Mouse (Mus musculus): Measurements from ENCODE around the gene Ccdc169. TPM values are rescaled to one million over a fixed set of nuclear protein-coding genes. Genes with fewer than 3 reads are reported as not detected.

Ccdc169 gene
- polyA plus RNA-seq, 1 experiment from 2014 or later, result not detected

DNA sequence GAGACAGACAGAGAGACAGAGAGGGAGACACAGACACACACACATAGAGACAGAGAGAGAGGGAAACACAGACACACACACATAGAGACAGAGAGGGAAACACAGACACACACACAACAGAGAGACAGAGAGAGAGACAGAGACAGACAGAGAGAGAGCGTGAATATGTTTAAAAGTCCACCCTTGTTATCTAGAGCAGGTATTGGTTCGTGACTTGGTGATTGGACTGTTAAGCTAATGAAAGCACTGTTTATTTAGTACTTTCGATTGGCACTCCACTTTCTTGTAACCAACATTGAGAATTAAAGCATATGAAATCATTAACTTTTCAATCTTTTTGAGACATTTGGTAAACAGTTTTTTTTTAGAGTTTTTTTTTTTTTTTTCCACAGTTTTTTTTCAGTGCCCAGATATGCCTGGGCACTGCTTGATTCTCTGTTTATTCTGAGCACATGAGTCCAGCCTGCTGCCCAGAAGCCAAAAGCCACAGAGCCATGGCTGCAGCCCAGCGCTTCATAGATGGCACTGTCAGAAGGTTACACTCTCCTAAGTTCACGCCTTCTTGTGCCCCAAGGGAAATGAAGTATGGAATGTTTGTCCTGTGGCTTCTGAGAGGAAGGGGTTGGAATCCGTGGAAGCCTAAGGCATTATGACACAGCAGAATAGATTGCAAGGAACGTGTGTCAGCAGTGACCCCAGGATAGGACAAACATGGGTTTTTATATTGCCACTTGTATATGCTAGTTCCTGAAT is 22.6 kb upstream of the Ccdc169 start:
- no peak for ATAC-seq (replicated peaks; ENCODE audit: low FRiP score, low TSS enrichment, low read depth)
- H3K27me3 ChIP-seq (replicated peaks; ENCODE audit: control insufficient read depth, insufficient read depth, low read length), result no peaks in the 10 kb centered on the region
- no peak overlapping the region for H3K27ac ChIP-seq (ENCODE audit: low read depth)
- H3K9me3 ChIP-seq (ENCODE audit: control insufficient read depth, low read length), result no peaks in the 10 kb centered on the region
- 0 out of 2 replicates have a peak, but pooled peaks cover 5% of the 10 kb centered on the region for H3K4me1 ChIP-seq (replicated peaks; ENCODE audit: control insufficient read depth, insufficient read depth, low read length)
- H3K4me3 ChIP-seq (ENCODE audit: low read depth, low read length), result no peak overlapping the region
- DNase-seq (ENCODE audit: low spot score), result no peak
- H3K9ac ChIP-seq (ENCODE audit: low read length), result no peak overlapping the region
- WGBS, result 64% methylated on average over 7 of the region's 7 CpGs
- H3K36me3 ChIP-seq (ENCODE audit: control insufficient read depth, insufficient read depth, low read length), result peaks cover 29% of the 10 kb centered on the region
- H3K4me2 ChIP-seq (ENCODE audit: low read length), result no peak overlapping the region

DNA sequence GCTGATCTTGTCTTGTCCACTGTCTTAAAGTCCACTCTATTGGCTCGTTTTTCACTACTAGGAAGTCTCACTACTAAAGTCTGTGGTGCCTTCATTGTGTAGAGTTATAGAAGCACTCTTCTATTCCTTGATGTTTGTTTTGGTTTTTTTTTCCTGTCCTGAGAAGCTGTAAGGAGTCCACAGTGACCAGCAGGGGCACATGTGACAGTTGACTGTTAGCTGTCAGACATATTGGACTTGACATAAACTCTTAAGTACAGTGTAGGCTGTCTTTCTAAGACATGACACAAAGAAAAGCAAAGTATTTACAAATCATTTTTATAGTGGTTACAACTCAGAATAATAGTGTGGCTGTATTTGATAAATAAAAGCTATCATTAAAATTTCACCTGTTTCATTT is 22.1 kb upstream of the Ccdc169 start:
- DNase-seq (ENCODE audit: low spot score) (no peak), ATAC-seq (replicated peaks; ENCODE audit: low FRiP score, low TSS enrichment, low read depth) (no peak)
- no peak overlapping the region for H3K4me3 ChIP-seq (ENCODE audit: low read depth, low read length)
- peaks cover 34% of the 10 kb centered on the region for H3K36me3 ChIP-seq (ENCODE audit: control insufficient read depth, insufficient read depth, low read length)
- H3K9ac ChIP-seq (ENCODE audit: low read length), result no peak overlapping the region
- WGBS, result 61% methylated on average over 1 of the region's 1 CpGs
- H3K4me2 ChIP-seq (ENCODE audit: low read length), result no peak overlapping the region
- H3K9me3 ChIP-seq (ENCODE audit: control insufficient read depth, low read length), result no peaks in the 10 kb centered on the region
- no peaks in the 10 kb centered on the region for H3K27me3 ChIP-seq (replicated peaks; ENCODE audit: control insufficient read depth, insufficient read depth, low read length)
- no peak overlapping the region for H3K27ac ChIP-seq (ENCODE audit: low read depth)
- 0 out of 2 replicates have a peak, but pooled peaks cover 5% of the 10 kb centered on the region for H3K4me1 ChIP-seq (replicated peaks; ENCODE audit: control insufficient read depth, insufficient read depth, low read length)

DNA sequence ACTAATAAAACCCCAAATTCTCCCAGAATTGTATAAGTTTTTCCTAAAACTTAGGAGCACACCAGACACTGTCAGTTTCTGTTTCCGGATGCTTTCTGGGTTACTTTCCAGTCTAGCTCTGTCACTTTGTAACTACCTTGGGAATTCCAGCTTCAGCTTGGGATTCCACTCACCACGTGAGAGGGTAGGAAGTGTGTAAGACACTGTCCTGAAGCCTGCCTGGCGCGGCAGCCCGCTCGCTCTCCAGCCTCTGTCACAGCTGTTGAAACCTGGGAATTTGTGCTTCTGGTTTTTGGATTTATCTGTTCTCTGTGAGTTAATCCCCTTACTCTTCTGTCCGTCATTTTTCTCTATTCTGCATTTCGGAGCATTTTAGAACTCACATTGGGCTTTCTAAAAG is 21.1 kb upstream of the Ccdc169 start:
- no peak for DNase-seq (ENCODE audit: low spot score)
- Histone ChIP-seq H3K36me3 (ENCODE audit: control insufficient read depth, insufficient read depth, low read length) (peaks cover 41% of the 10 kb centered on the region), H3K9me3 (ENCODE audit: control insufficient read depth, low read length) (no peaks in the 10 kb centered on the region), H3K4me3 (ENCODE audit: low read depth, low read length) (no peak overlapping the region), H3K27me3 (replicated peaks; ENCODE audit: control insufficient read depth, insufficient read depth, low read length) (no peaks in the 10 kb centered on the region), H3K4me2 (ENCODE audit: low read length) (no peak overlapping the region), H3K4me1 (replicated peaks; ENCODE audit: control insufficient read depth, insufficient read depth, low read length) (0 out of 2 replicates have a peak, but pooled peaks cover 5% of the 10 kb centered on the region), H3K27ac (ENCODE audit: low read depth) (no peak overlapping the region), H3K9ac (ENCODE audit: low read length) (no peak overlapping the region)
- WGBS, result 81% methylated on average over 8 of the region's 8 CpGs
- ATAC-seq (replicated peaks; ENCODE audit: low FRiP score, low TSS enrichment, low read depth), result no peak

DNA sequence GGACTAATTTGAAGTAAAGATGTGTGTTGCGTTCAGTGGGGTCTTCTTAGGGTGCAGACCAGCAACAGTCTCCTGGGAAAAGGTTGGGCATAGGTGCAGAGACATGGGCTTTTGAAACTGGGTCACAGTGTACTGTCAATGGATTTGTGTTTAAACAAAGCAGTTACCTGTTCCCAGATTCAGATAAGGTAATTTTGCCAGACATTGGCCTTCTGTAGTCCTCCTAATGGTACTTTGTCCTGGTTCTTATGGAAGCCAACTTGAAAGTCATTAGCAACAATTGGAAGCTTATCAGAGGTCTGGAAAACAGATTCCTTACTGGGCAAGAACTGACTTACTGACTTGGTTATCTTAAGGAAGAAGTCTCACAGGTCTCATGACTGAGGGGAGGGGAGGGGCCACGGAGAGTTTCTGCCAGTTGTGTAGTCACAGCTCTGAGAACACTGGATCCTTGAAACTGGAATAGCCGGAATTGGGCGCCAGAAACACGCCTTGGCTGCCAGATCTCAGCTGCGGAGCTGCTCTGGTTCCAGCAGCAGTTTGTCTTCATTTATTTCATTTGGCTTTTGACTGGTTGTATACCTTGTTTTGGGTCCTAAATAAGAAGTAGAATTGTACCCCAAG is 17.8 kb upstream of the Ccdc169 start:
- 88% methylated on average over 6 of the region's 6 CpGs for whole genome bisulfite sequencing
- H3K9ac ChIP-seq (ENCODE audit: low read length), result no peak overlapping the region
- no peak overlapping the region for H3K27ac ChIP-seq (ENCODE audit: low read depth)
- no peak overlapping the region for H3K4me2 ChIP-seq (ENCODE audit: low read length)
- H3K36me3 ChIP-seq (ENCODE audit: control insufficient read depth, insufficient read depth, low read length), result peaks cover 72% of the 10 kb centered on the region
- no peak overlapping the region for H3K4me3 ChIP-seq (ENCODE audit: low read depth, low read length)
- no peak for DNase-seq (ENCODE audit: low spot score)
- H3K27me3 ChIP-seq (replicated peaks; ENCODE audit: control insufficient read depth, insufficient read depth, low read length), result no peaks in the 10 kb centered on the region
- H3K4me1 ChIP-seq (replicated peaks; ENCODE audit: control insufficient read depth, insufficient read depth, low read length), result no peaks in the 10 kb centered on the region
- ATAC-seq (replicated peaks; ENCODE audit: low FRiP score, low TSS enrichment, low read depth), result no peak
- no peaks in the 10 kb centered on the region for H3K9me3 ChIP-seq (ENCODE audit: control insufficient read depth, low read length)

DNA sequence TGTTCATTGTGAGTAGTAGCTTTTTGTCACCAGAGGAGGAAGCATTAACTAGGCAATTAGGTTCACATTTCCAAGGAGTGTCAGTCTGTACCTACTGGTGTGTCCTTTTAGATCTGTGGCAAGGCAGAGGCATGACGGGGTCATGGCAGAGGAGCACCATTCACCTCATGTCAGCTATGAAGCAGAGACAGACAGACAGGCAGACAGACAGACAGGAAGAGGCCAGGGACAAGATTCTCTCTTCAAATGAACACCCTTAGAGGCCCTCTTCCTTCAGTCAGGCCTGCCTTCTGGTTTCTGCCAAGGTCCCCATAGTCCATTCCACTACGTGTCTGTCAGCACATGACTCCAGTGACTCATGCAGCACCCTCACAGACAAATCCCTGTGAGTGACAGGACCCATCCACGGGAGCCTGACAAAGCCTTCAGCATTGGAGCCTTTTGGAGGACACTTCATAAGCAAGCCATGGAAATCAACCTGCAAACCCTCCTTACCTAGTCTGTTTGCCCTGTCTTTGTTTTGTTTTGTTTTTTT is 14.7 kb upstream of the Ccdc169 start:
- H3K36me3 ChIP-seq (ENCODE audit: control insufficient read depth, insufficient read depth, low read length), result peaks cover 93% of the 10 kb centered on the region
- H3K9ac ChIP-seq (ENCODE audit: low read length), result no peak overlapping the region
- no peaks in the 10 kb centered on the region for H3K27me3 ChIP-seq (replicated peaks; ENCODE audit: control insufficient read depth, insufficient read depth, low read length)
- no peaks in the 10 kb centered on the region for H3K9me3 ChIP-seq (ENCODE audit: control insufficient read depth, low read length)
- DNase-seq (ENCODE audit: low spot score) (no peak), ATAC-seq (replicated peaks; ENCODE audit: low FRiP score, low TSS enrichment, low read depth) (no peak)
- H3K4me1 ChIP-seq (replicated peaks; ENCODE audit: control insufficient read depth, insufficient read depth, low read length), result no peaks in the 10 kb centered on the region
- H3K4me3 ChIP-seq (ENCODE audit: low read depth, low read length), result no peak overlapping the region
- 89% methylated on average over 3 of the region's 3 CpGs for WGBS
- no peak overlapping the region for H3K4me2 ChIP-seq (ENCODE audit: low read length)
- H3K27ac ChIP-seq (ENCODE audit: low read depth), result no peak overlapping the region

DNA sequence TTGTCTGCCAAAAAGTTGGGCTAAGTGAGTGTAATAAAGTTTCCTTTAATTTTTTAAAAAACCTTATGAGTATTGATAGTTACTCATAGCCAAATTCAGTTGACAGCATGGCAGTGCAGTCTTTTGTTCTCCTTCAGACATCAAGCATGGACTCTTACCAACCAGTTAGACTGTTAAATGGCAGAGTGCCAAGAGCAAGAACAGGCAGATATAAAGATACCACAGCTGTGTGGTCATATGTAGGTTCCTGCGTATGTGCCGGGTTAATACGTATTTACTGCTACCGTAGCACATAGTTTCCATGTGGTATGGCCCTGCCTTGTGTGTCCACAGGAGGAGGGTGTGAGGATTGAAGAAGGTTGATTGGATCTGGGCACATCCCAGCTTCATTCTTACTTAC is 14.1 kb upstream of the Ccdc169 start:
- 93% methylated on average over 4 of the region's 4 CpGs for WGBS
- Histone ChIP-seq H3K4me1 (replicated peaks; ENCODE audit: control insufficient read depth, insufficient read depth, low read length) (no peaks in the 10 kb centered on the region), H3K4me2 (ENCODE audit: low read length) (no peak overlapping the region), H3K9me3 (ENCODE audit: control insufficient read depth, low read length) (no peaks in the 10 kb centered on the region), H3K36me3 (ENCODE audit: control insufficient read depth, insufficient read depth, low read length) (peaks cover 93% of the 10 kb centered on the region), H3K27me3 (replicated peaks; ENCODE audit: control insufficient read depth, insufficient read depth, low read length) (no peaks in the 10 kb centered on the region), H3K27ac (ENCODE audit: low read depth) (no peak overlapping the region), H3K4me3 (ENCODE audit: low read depth, low read length) (no peak overlapping the region), H3K9ac (ENCODE audit: low read length) (no peak overlapping the region)
- no peak for ATAC-seq (replicated peaks; ENCODE audit: low FRiP score, low TSS enrichment, low read depth)
- DNase-seq (ENCODE audit: low spot score), result no peak

DNA sequence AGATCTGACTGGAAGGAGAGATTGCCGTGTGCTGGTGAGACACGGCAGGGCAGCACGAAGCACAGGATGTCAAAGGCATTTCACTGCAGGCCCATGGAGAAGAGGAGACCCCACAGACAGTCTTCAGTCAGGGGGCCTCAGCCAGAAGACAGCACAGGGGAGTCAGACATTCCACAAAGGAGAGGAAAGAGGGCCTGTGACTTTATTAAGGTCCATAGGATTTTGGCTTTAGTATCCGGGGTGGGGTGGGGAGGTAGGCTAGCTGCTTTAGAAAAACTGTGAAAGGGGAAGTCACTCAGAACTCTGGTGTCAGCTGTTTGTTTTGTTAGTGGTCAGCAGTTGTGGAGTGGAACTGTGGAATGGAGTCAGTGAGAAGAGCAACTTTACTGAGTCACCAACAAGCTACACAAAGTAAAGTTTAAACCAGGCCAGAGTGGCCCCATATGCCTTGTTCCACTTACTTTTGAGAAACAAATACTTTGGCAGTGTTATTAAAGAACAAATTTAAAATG is 7.9 kb upstream of the Ccdc169 start:
- Histone ChIP-seq H3K27ac (ENCODE audit: low read depth) (no peak overlapping the region), H3K9ac (ENCODE audit: low read length) (no peak overlapping the region), H3K9me3 (ENCODE audit: control insufficient read depth, low read length) (no peaks in the 10 kb centered on the region), H3K27me3 (replicated peaks; ENCODE audit: control insufficient read depth, insufficient read depth, low read length) (no peaks in the 10 kb centered on the region), H3K4me2 (ENCODE audit: low read length) (no peak overlapping the region), H3K36me3 (ENCODE audit: control insufficient read depth, insufficient read depth, low read length) (peaks cover 92% of the 10 kb centered on the region), H3K4me1 (replicated peaks; ENCODE audit: control insufficient read depth, insufficient read depth, low read length) (no peaks in the 10 kb centered on the region), H3K4me3 (ENCODE audit: low read depth, low read length) (no peak overlapping the region)
- no peak for ATAC-seq (replicated peaks; ENCODE audit: low FRiP score, low TSS enrichment, low read depth)
- DNase-seq (ENCODE audit: low spot score), result no peak
- WGBS, result 85% methylated on average over 4 of the region's 4 CpGs

DNA sequence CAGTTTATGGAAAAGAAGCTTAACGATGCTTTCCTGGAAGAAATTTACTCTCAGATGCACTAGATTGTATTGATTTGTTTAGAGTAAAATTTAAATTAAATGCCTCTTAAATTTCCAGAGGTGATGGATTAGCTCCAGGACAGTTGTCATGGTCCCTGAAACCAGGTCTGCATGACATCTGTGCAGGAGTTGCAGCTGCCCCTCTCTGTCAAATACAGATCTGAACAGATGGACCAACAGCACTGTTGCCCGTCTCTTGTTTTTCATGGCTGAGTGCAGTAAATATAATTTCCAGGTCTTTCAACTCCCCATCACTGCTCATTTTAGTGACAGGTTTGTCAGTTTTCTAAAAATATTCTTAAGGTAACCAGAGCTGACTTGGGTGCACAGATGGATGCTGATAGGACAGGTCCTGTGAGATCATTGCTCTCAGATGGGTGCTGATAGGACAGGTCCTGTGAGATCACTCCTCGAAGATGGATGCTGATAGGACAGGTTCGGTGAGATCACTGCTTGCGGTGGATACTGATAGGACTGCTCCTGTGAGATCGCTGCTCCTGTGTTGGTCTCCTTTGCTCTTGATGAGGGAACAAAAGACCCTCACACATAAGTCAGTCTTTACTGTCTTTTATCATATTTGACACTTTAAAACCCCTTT is 5.4 kb upstream of the Ccdc169 start:
- DNase-seq (ENCODE audit: low spot score) (no peak), ATAC-seq (replicated peaks; ENCODE audit: low FRiP score, low TSS enrichment, low read depth) (no peak)
- Histone ChIP-seq H3K27me3 (replicated peaks; ENCODE audit: control insufficient read depth, insufficient read depth, low read length) (no peaks in the 10 kb centered on the region), H3K4me1 (replicated peaks; ENCODE audit: control insufficient read depth, insufficient read depth, low read length) (no peaks in the 10 kb centered on the region), H3K4me2 (ENCODE audit: low read length) (no peak overlapping the region), H3K4me3 (ENCODE audit: low read depth, low read length) (no peak overlapping the region), H3K9ac (ENCODE audit: low read length) (no peak overlapping the region), H3K36me3 (ENCODE audit: control insufficient read depth, insufficient read depth, low read length) (peaks cover 94% of the 10 kb centered on the region), H3K27ac (ENCODE audit: low read depth) (no peak overlapping the region), H3K9me3 (ENCODE audit: control insufficient read depth, low read length) (no peaks in the 10 kb centered on the region)
- WGBS, result 90% methylated on average over 6 of the region's 6 CpGs
